Mouse (Mus musculus): ENCODE results near the gene Canx.

DNA sequence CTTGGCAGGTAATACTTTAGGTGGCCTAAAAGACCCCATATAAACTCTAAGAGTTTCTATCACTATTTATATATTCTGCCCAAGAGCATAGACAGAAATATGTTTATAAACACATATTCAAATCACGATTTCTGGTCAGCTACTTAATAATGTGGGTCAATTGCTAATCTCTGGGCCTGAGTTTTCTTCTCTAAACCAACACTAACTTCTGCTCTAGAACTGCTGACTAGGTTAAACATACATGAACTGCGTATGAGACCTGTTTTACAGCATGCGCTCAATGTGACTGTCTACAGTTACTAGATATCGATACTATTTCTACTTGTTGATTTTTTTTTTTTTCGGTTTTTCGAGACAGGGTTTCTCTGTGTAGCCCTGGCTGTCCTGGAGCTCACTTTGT, 4.2 kb downstream of the Canx start:
- TF ChIP-seq CTCF (conservative IDR thresholded peaks at IDR 0.05; ENCODE audit: insufficient read depth, insufficient read length, low read depth, low read length) (no peak), POLR2A (IDR thresholded peaks at IDR 0.05; ENCODE audit: low read depth, low read length) (no peak)

Measured in kidney, adult 2 months (tissue).